Mouse (Mus musculus): ENCODE measurements around the gene Khdc4. TPM values are rescaled to one million over a fixed set of nuclear protein-coding genes. Genes with fewer than 3 reads are reported as not detected.

The Khdc4 gene
- polyA plus RNA-seq (2012; rRNA removed): 75.8 and 82.0 TPM in 2 replicates

DNA sequence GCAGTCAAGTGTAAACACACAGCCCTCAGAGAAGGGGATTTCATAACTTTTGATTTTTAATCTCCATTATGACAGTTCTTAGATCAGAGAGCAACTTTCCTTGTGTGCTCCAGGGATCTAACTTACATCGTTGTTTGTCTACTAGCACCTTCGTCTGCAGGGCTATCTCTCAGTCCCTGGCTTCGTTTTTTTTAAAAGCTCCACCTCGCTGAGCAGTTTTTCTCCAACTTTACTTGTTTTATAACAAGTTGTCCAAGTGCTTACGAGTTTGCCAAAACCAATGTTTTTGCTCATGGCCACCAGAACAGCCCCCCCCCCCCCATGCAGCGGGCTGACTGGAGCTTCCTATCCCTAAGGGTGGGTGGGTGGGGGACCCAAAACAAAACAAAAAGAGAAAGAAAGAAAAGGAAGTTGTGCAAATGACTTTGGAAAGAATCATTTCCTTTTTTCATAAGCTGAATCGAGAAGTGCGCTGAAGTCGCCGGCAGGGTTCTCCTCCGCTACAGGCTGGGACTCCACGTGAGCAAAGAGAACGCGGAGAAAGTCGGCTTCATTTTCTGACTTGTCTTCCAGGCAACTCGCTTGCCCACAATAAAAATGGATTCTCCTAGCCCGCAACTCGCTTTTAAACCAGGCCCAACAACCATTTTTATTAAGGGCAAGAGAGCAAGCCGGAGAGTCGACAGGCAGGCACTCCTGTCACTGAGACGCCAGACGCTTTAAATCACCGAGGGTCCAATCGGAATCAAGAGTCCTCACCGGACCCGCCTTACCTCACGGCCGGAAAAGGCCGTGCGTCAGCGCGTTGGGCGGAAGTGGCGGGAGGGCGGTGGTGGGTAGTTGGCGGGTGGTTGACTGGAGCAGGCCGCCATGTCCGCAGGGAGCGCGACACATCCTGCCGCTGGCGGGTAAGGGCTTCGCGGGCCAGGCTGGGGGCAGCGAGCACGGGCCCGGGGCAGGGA lies at the start of gene Khdc4:
TSS of gene Khdc4 (plus strand) at position 824 of the 962 bp plus-strand sequence.
- peak; percentile 97 to 98 for DNase-seq (ENCODE audit: extremely low spot score in 1 of 2, low spot score in 1 of 2)

DNA sequence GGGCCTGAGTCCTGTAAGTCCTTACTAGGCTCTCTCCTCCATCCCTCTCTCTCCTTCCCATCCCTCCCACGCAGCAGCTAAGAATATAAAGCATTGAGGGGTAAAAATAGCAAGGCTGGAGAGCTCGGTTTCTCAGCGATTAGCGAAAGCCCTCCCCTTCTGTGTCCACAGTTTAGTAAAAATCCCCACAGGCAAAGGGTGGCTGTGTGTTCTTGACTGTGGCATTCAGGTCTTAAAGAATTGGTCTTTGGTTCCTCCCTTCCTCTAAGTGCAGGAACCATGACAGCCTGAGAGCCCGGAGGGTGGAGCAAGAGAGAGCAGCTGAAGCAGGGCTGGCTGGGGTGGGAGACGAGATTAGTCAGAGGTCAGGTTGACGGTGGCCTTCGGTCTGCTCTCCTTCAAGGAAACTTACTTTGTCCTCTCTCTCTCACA lies 49.0 kb upstream of the Khdc4 start:
- DNase-seq (ENCODE audit: extremely low spot score in 1 of 2, low spot score in 1 of 2): peak in 1 of 2 experiments; percentile 75

- no peak for DNase-seq (ENCODE audit: extremely low spot score in 1 of 2, low spot score in 1 of 2)
Observed at GRCm38 (mm10) chr3:88637134-88637533, 48.5 kb upstream of the Khdc4 start.

DNA sequence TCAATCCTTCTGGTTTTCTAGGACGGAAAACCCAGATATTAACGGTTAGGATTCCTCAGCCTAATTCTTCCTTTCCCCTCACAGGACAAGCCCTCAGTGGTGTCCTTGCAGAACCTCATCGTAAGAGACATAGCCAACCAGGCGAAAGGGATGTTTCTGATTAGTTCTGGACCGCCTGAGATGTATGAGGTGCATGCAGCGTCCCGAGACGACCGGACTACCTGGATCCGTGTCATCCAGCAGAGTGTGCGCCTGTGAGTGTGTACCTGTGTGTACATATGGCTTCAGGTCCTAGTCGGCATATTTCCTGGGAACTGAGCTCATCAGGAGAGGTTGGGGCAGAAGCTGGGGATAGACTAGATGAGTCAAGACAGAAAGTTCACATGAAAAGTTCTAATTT lies 46.4 kb upstream of the Khdc4 start:
- DNase-seq (ENCODE audit: extremely low spot score in 1 of 2, low spot score in 1 of 2): no peak

DNA sequence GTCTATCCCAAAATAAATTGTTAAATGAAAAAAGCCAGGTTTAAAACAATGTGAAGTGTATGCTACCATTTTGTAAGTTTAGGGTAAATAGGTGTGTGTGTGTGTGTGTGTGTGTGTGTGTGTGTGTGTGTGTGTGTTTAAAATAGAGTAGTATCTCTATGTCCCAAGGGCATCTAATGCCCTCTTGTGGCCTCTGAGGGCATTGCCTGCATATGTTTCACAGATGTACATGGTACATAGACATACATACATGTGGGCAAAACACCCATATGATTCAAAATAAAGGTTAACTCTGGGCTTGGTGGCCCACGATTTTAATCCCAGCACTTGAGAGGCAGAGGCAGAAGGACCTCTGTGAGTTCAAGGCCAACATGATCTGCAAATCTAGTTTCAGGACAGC lies 44.9 kb upstream of the Khdc4 start:
- DNase-seq (ENCODE audit: extremely low spot score in 1 of 2, low spot score in 1 of 2): peak in 1 of 2 experiments; percentile 81

- no peak for DNase-seq (ENCODE audit: extremely low spot score in 1 of 2, low spot score in 1 of 2)
Observed at GRCm38 (mm10) chr3:88643078-88643477, 42.5 kb upstream of the Khdc4 start.

DNA sequence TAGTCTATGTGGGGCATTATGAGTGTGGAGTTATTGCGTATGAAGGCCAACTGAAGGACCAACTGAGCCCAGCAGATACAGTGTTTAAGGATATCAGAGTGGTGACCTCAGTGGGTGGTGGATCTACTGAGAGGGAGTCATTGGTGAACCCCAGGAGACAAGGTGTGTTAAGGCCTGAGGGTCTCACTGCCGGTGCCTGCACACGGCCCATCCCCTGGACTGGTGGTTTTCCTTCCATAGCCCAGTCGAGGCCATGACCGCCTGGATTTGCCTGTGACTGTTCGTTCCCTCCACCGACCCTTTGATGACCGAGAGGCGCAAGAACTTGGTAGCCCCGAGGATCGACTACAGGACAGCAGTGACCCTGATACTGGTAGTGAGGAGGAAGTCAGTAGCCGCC lies 39.7 kb upstream of the Khdc4 start:
- no peak for DNase-seq (ENCODE audit: extremely low spot score in 1 of 2, low spot score in 1 of 2)

DNA sequence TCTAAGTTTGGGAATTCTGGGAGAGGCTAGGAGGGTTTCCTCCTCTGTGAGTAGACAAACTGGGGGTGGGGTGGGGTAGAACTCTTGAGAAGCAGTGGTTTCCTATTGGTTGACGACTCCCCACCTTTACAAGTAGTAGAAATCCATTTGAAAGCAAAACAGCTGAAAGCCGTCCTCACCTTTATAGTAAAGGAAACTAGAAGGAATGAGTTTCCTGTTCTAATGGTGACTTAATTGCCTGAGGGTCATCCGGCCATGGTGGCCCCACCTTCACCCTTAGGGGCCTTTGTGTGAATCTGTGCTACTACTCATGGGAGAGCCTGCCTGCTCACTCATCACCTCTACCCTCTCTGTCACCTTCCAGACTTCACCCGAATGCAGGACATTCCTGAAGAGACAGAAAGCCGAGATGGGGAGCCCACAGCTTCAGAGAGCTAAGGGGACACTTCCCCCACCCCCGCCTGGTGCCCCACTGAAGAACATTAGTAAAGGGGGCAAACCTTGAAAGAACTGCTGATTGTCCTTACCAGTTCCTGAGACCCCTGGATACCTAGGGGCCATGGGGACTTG lies 39.1 kb upstream of the Khdc4 start:
- DNase-seq (ENCODE audit: extremely low spot score in 1 of 2, low spot score in 1 of 2): no peak

GRCm38 (mm10) chr3:88647076-88647475 lies 38.5 kb upstream of the Khdc4 start:
- DNase-seq (ENCODE audit: extremely low spot score in 1 of 2, low spot score in 1 of 2): no peak

DNA sequence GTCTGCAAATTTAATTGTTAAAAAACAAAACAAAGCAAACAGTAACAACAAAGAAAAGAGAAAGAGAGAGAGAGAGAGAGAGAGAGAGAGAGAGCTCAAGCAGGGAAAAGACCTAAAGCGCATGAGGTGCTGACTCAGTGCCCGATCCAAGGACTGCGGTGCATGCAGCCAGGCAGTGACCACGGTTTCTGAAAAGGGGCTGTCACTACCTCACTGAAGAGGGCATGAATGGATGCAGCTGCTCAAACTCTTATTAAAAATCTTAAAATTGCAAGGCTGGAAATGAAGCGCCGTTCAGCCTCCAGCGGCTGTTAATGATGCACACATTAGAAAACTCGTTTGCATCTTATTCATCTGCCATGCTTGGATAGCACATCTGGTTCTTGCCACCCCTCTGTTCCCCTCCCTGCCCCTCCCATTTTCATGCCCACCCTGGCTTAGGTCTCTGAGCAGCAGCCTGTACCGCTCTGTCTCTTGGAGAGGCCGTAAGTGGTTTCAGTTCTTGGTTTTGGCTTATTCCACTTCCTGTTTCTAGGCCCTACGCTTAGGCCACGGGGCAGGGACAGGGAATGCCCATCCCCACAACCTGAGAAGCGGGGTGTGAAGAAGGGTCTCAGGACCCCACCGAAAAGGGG lies 37.7 kb upstream of the Khdc4 start:
- no peak for DNase-seq (ENCODE audit: extremely low spot score in 1 of 2, low spot score in 1 of 2)

- no peak for DNase-seq (ENCODE audit: extremely low spot score in 1 of 2, low spot score in 1 of 2)
Observed at GRCm38 (mm10) chr3:88648452-88649168, 37.0 kb upstream of the Khdc4 start.

GRCm38 (mm10) chr3:88649186-88649585 lies 36.4 kb upstream of the Khdc4 start:
- DNase-seq (ENCODE audit: extremely low spot score in 1 of 2, low spot score in 1 of 2): no peak

- no peak for DNase-seq (ENCODE audit: extremely low spot score in 1 of 2, low spot score in 1 of 2)
Observed at GRCm38 (mm10) chr3:88649967-88650366, 35.6 kb upstream of the Khdc4 start.

- no peak for DNase-seq (ENCODE audit: extremely low spot score in 1 of 2, low spot score in 1 of 2)
Observed at GRCm38 (mm10) chr3:88650713-88651504, 34.7 kb upstream of the Khdc4 start.

GRCm38 (mm10) chr3:88651669-88652618 lies 33.7 kb upstream of the Khdc4 start:
- no peak for DNase-seq (ENCODE audit: extremely low spot score in 1 of 2, low spot score in 1 of 2)

DNA sequence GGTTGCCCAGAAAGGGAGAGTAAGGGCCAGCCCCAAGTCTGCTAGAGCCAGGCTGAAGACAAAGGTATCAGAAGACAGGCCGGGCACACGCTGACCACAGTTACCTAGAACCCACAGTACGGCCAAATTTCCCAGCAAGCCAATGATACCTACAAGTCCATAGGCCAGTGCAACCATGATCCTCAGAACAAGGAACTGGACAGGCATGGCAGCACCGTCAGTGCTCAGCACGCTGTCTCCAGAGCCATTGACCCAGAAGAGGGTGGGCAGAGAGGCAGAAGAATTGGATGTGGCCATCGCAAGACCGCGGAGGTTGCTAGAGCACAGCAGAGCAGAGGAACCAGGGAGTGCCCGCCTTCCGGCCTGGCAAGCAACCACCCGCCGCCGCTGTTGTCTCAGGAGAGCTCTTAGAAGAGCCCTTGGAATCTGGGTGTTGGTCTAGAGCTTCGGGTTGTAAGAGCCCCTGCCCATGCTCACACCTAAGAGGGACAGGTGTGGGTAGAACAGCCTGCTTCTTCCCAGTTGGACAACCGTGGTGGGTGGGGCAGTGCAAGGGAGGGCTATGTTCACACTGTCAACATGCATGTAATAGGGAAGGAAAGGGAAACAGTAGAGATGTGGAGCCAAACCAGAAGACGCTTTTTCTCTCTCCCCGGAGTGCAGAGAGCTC lies 32.6 kb upstream of the Khdc4 start, which contains the start of gene Rxfp4:
TSS of gene Rxfp4 (minus strand) at position 297 of the 670 bp plus-strand sequence.
- DNase-seq (ENCODE audit: extremely low spot score in 1 of 2, low spot score in 1 of 2): no peak

GRCm38 (mm10) chr3:88653516-88654370 lies 31.9 kb upstream of the Khdc4 start:
- no peak for DNase-seq (ENCODE audit: extremely low spot score in 1 of 2, low spot score in 1 of 2)

Measured in frontal cortex, adult 2 months (tissue).